27 mouse cellular contexts compared by ENCODE assay signal in the genomic region with DNA sequence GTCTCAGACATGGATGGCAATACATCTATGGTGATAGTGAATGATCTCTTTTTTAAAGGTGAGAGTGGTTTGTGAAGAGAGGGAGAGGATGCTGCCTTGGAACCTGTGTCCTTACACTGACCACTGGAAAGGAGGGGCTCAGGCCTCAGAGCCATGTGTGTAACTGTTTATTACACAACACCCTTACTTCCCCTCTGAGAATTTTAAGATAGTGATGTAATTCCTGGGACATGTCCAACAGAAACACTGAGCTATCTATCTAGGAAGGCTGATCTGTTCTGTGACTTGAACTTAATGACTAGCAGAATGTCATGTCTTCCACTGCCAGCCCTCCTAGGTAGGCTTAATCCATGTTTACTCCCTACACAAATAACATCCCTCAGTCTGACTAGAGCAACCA. TPM values are rescaled to one million over a fixed set of nuclear protein-coding genes. Genes with fewer than 3 reads are reported as not detected.
DNase-seq lines count a peak whose midpoint lies in the region; ATAC-seq and TF ChIP-seq lines count a peak whose summit lies in the region.
"Had no signal": no experiment of that assay in that cellular context is flagged by ENCODE, and none has a peak within 500 bp of the region (broad histone marks: within the 10 kb centered on the region; RNA-seq: fewer than 3 reads in every experiment).

No protein-coding gene starts in this region.

- no peak overlapping the region for H3K4me2 ChIP-seq in midbrain, postnatal 0 days (ENCODE audit: low read depth, low read length, poor library complexity, severe bottlenecking)
- H3K4me2 ChIP-seq: forebrain, embryonic 12.5 days; midbrain, embryonic 13.5 days had no signal

- in situ Hi-C loops in Patski (cut with MboI; ENCODE audit: low pct_unique_long_range_greater_than_20kb), result no loop called here

- peak; percentile 45 for ATAC-seq in Patski
- no peak for ATAC-seq in midbrain, postnatal 0 days (ENCODE audit: low FRiP score)
- ATAC-seq: midbrain, embryonic 13.5 days had no signal

- TF ChIP-seq POLR2A in liver, adult 2 months (IDR thresholded peaks at IDR 0.05; ENCODE audit: extremely low read depth, insufficient read depth, low read length), result no peak

- H3K27ac ChIP-seq in heart, embryonic 10.5 days, result no peak overlapping the region
- no peak overlapping the region for H3K27ac ChIP-seq in liver, adult 2 months (replicated peaks; ENCODE audit: insufficient read depth, low read depth, low read length)
- no peak overlapping the region for H3K27ac ChIP-seq in midbrain, postnatal 0 days (ENCODE audit: low read depth, low read length)
- H3K27ac ChIP-seq: embryonic facial prominence, embryonic 10.5 days; forebrain, embryonic 12.5 days; kidney, postnatal 0 days; layer of hippocampus, adult 2 months; midbrain, embryonic 13.5 days had no signal

- peak; percentile 62 to 66 for DNase-seq in heart, adult 18-20 months
- DNase-seq in heart, embryonic 10.5 days (ENCODE audit: low spot score), result no peak
- peak; percentile 46 for DNase-seq in liver, adult 2 months (ENCODE audit: extremely low read depth, low read depth, low spot score)
- DNase-seq in liver (no peak), Patski (ENCODE audit: low read depth, low spot score) (no peak)
- peak; percentile 24 for DNase-seq in lung, postnatal 36 days
- no peak for DNase-seq in cerebellum, adult 8-10 months
- no peak for DNase-seq in midbrain, postnatal 0 days (ENCODE audit: low spot score)
- DNase-seq: adrenal gland, postnatal 25 days; B cell, adult 2 months; cerebellum, adult 11-12 months; gastrocnemius, postnatal 10 days; kidney, adult 11 months; layer of hippocampus, postnatal 36 days; thymus, postnatal 25 days had no signal

- CTCF ChIA-PET in Patski (lab: Charles Lee), result no interaction called here

- no peaks in the 10 kb centered on the region for H3K27me3 ChIP-seq in heart, embryonic 10.5 days (ENCODE audit: insufficient read depth, poor library complexity, severe bottlenecking)
- H3K27me3 ChIP-seq in liver, adult 2 months (ENCODE audit: control insufficient read depth, insufficient read depth, low read length), result no peaks in the 10 kb centered on the region
- H3K27me3 ChIP-seq in Patski, result no peaks in the 10 kb centered on the region
- H3K27me3 ChIP-seq in midbrain, postnatal 0 days (ENCODE audit: insufficient read depth, low read length), result no peaks in the 10 kb centered on the region
- H3K27me3 ChIP-seq: forebrain, embryonic 12.5 days; midbrain, embryonic 13.5 days had no signal

- H3K36me3 ChIP-seq in heart, embryonic 10.5 days, result no peaks in the 10 kb centered on the region
- H3K36me3 ChIP-seq in liver, adult 2 months (ENCODE audit: control insufficient read depth, insufficient read depth, low read length), result no peaks in the 10 kb centered on the region
- no peaks in the 10 kb centered on the region for H3K36me3 ChIP-seq in midbrain, postnatal 0 days (ENCODE audit: insufficient read depth, low read length)
- H3K36me3 ChIP-seq: embryonic facial prominence, embryonic 10.5 days; forebrain, embryonic 12.5 days; midbrain, embryonic 13.5 days had no signal

- POLR2A ChIA-PET in Patski (lab: Charles Lee), result interaction anchor here (0.6 kb wide), 1 partner anchor 10 kb away, joined by 3 read pairs; no protein-coding TSS in a partner anchor

- TF ChIP-seq CTCF in liver, adult 2 months (IDR thresholded peaks at IDR 0.05; ENCODE audit: low read depth, low read length), result no peak
- TF ChIP-seq CTCF in Patski (IDR thresholded peaks at IDR 0.05), result no peak
- no peak for TF ChIP-seq CTCF in midbrain, postnatal 0 days (IDR thresholded peaks at IDR 0.05)

- H3K79me2 ChIP-seq in liver, adult 2 months (ENCODE audit: control insufficient read depth, insufficient read depth, low read length), result no peaks in the 10 kb centered on the region

- H3K4me3 ChIP-seq in heart, embryonic 10.5 days, result no peak overlapping the region
- H3K4me3 ChIP-seq in liver, adult 2 months (ENCODE audit: insufficient read depth, low read depth, low read length), result no peak overlapping the region
- no peak overlapping the region for H3K4me3 ChIP-seq in midbrain, postnatal 0 days (ENCODE audit: low read depth, low read length)
- H3K4me3 ChIP-seq: embryonic facial prominence, embryonic 10.5 days; forebrain, embryonic 12.5 days; layer of hippocampus, adult 2 months; midbrain, embryonic 13.5 days; myocyte had no signal

- H3K9me3 ChIP-seq in heart, embryonic 10.5 days, result no peaks in the 10 kb centered on the region
- H3K9me3 ChIP-seq in midbrain, postnatal 0 days (ENCODE audit: low read length), result no peaks in the 10 kb centered on the region
- H3K9me3 ChIP-seq: embryonic facial prominence, embryonic 10.5 days; forebrain, embryonic 12.5 days; midbrain, embryonic 13.5 days had no signal

- H3K9ac ChIP-seq in liver, adult 2 months (ENCODE audit: low read depth, low read length), result no peak overlapping the region
- no peak overlapping the region for H3K9ac ChIP-seq in midbrain, postnatal 0 days (replicated peaks; ENCODE audit: low read length, poor library complexity, severe bottlenecking)
- H3K9ac ChIP-seq: forebrain, embryonic 12.5 days; midbrain, embryonic 13.5 days had no signal

- 0 out of 2 replicates have a peak, but pooled peaks cover 4% of the 10 kb centered on the region for H3K4me1 ChIP-seq in heart, embryonic 10.5 days
- H3K4me1 ChIP-seq in liver, adult 2 months (ENCODE audit: control insufficient read depth, insufficient read depth, low read length), result no peaks in the 10 kb centered on the region
- no peaks in the 10 kb centered on the region for H3K4me1 ChIP-seq in midbrain, postnatal 0 days (ENCODE audit: insufficient read depth, low read length)
- H3K4me1 ChIP-seq: embryonic facial prominence, embryonic 10.5 days; forebrain, embryonic 12.5 days; midbrain, embryonic 13.5 days had no signal

RNA-seq across cellular contexts. Expression of a gene that starts 3.2 kb away (rescaled TPM):
- total RNA-seq in heart, adult 18-20 months (2021), result not detected
- 0.20 TPM in 1 of 2 replicates, not detected in the other for polyA plus RNA-seq in heart, embryonic 10.5 days (2016; fragmentation: Nextera tagmentation; extraction: Ambion mirVana)
- total RNA-seq in liver, adult 2 months (2014; rRNA removed), result 0.09 TPM in 1 of 2 replicates, not detected in the other
- polyA plus RNA-seq in liver, adult 2 months (2012; rRNA removed), result not detected in 2 replicates
- polyA plus RNA-seq in Patski (2021), result not detected
- total RNA-seq in midbrain, postnatal 0 days (2014; rRNA removed), result not detected in 2 replicates
- not detected in 2 replicates for polyA plus RNA-seq in midbrain, postnatal 0 days (2015; fragmentation: Nextera tagmentation; extraction: Ambion mirVana)
- total RNA-seq: gastrocnemius, postnatal 10 days; layer of hippocampus, adult 2 months; layer of hippocampus, postnatal 36 days; left cerebral cortex, postnatal 25 days had no signal
- polyA plus RNA-seq: embryonic facial prominence, embryonic 10.5 days; forebrain, embryonic 12.5 days; frontal cortex, adult 2 months; hindbrain, embryonic 11.5 days; kidney, postnatal 0 days; midbrain, embryonic 13.5 days; myocyte; neural tube, embryonic 14.5 days had no signal

RNA-seq across cellular contexts. Expression of a gene that starts 18.5 kb away (rescaled TPM):
- not detected for total RNA-seq in heart, adult 18-20 months (2021)
- polyA plus RNA-seq in heart, embryonic 10.5 days (2016; fragmentation: Nextera tagmentation; extraction: Ambion mirVana), result not detected in 2 replicates
- not detected in 2 replicates for total RNA-seq in liver, adult 2 months (2014; rRNA removed)
- not detected in 2 replicates for polyA plus RNA-seq in liver, adult 2 months (2012; rRNA removed)
- not detected for polyA plus RNA-seq in Patski (2021)
- not detected in 2 replicates for total RNA-seq in midbrain, postnatal 0 days (2014; rRNA removed)
- not detected in 2 replicates for polyA plus RNA-seq in midbrain, postnatal 0 days (2015; fragmentation: Nextera tagmentation; extraction: Ambion mirVana)
- total RNA-seq: adrenal gland, postnatal 25 days; gastrocnemius, postnatal 10 days; layer of hippocampus, adult 2 months; layer of hippocampus, postnatal 36 days; left cerebral cortex, postnatal 25 days had no signal
- polyA plus RNA-seq: embryonic facial prominence, embryonic 10.5 days; forebrain, embryonic 12.5 days; frontal cortex, adult 2 months; hindbrain, embryonic 11.5 days; kidney, postnatal 0 days; limb, embryonic 14.5 days; liver, embryonic 16.5 days; midbrain, embryonic 13.5 days; myocyte; neural tube, embryonic 14.5 days had no signal

RNA-seq across cellular contexts. Expression of a gene that starts 22.6 kb away (rescaled TPM):
- total RNA-seq in heart, adult 18-20 months (2021), result 1 to 10 TPM in 1 of 2 experiments, under 1 TPM in 1; 0.79 to 1.2 TPM
- not detected in 2 replicates for polyA plus RNA-seq in heart, embryonic 10.5 days (2016; fragmentation: Nextera tagmentation; extraction: Ambion mirVana)
- 0.20 TPM in 1 of 2 replicates, not detected in the other for total RNA-seq in liver, adult 2 months (2014; rRNA removed)
- not detected in 2 replicates for polyA plus RNA-seq in liver, adult 2 months (2012; rRNA removed)
- 0.04 TPM for polyA plus RNA-seq in Patski (2021)
- total RNA-seq in midbrain, postnatal 0 days (2014; rRNA removed), result not detected in 2 replicates
- polyA plus RNA-seq in midbrain, postnatal 0 days (2015; fragmentation: Nextera tagmentation; extraction: Ambion mirVana), result not detected in 2 replicates
- polyA plus RNA-seq: embryonic facial prominence, embryonic 10.5 days; forebrain, embryonic 12.5 days; hindbrain, embryonic 11.5 days; midbrain, embryonic 13.5 days; myocyte; neural tube, embryonic 14.5 days had no signal

RNA-seq across cellular contexts. Expression of a gene that starts 30.1 kb away (rescaled TPM):
- total RNA-seq in heart, adult 18-20 months (2021), result not detected
- 0.10 TPM in 1 of 2 replicates, not detected in the other for polyA plus RNA-seq in heart, embryonic 10.5 days (2016; fragmentation: Nextera tagmentation; extraction: Ambion mirVana)
- total RNA-seq in liver, adult 2 months (2014; rRNA removed), result not detected in 2 replicates
- polyA plus RNA-seq in liver, adult 2 months (2012; rRNA removed), result 0.04 TPM in 1 of 2 replicates, not detected in the other
- polyA plus RNA-seq in Patski (2021), result 0.06 TPM
- total RNA-seq in midbrain, postnatal 0 days (2014; rRNA removed), result not detected in 2 replicates
- not detected in 2 replicates for polyA plus RNA-seq in midbrain, postnatal 0 days (2015; fragmentation: Nextera tagmentation; extraction: Ambion mirVana)
- total RNA-seq: adrenal gland, postnatal 25 days; gastrocnemius, postnatal 10 days; layer of hippocampus, adult 2 months; layer of hippocampus, postnatal 36 days; left cerebral cortex, postnatal 25 days had no signal
- polyA plus RNA-seq: embryonic facial prominence, embryonic 10.5 days; forebrain, embryonic 12.5 days; frontal cortex, adult 2 months; hindbrain, embryonic 11.5 days; kidney, postnatal 0 days; limb, embryonic 14.5 days; midbrain, embryonic 13.5 days; myocyte; neural tube, embryonic 14.5 days had no signal

Comparison
In these comparisons a context has a peak if more than half of its experiments do, and no peak if none do; other contexts are left out.
1. DNase-seq: peak in heart, adult 18-20 months (2 of 2), liver, adult 2 months (single experiment) and lung, postnatal 36 days (single experiment); none in heart, embryonic 10.5 days (single experiment), liver (single experiment), Patski (single experiment), cerebellum, adult 8-10 months (single experiment) and midbrain, postnatal 0 days (single experiment).